Mouse (Mus musculus) large intestine, adult 2 months (tissue): Measurements from ENCODE around the gene A730049H05Rik. TPM values are rescaled to one million over a fixed set of nuclear protein-coding genes. Genes with fewer than 3 reads are reported as not detected.
A peak's percentile ranks its signal among the peaks of the same experiment; 100 is the strongest.

Experiments
- DNase-seq: peaks from one replicate; pipeline ENCODE4 v3.0.0-alpha.2; 2012; ENCODE audit warnings: low read depth, low spot score
- WGBS: fragments of 180-500 bp; shearing (Covaris S2); methylation state at CpG from one replicate; pipeline ENCODE4 v1.1.7; 2018; 5-methylcytosine and 5-hydroxymethylcytosine counted together
- polyA plus RNA-seq: library from polyadenylated mRNA; depleted of rRNA; stranded (reverse); fragments of >200 nt; gene quantifications from 2 replicates; pipeline ENCODE4 v1.2.3, GENCODE M21; 2012; rRNA removed

The A730049H05Rik gene
- not detected in 2 replicates for polyA plus RNA-seq

GRCm38 (mm10) chr6:92816311-92816751 is at the start of gene A730049H05Rik:
TSS of gene A730049H05Rik (plus strand) at chr6:92816478.
- WGBS, result 23% methylated on average over 8 of the region's 8 CpGs
- no peak for DNase-seq

GRCm38 (mm10) chr6:92776356-92776755 is 39.9 kb upstream of the A730049H05Rik start:
- peak; percentile 19 for DNase-seq
- WGBS, result 18% methylated on average over 2 of the region's 2 CpGs

- 71% methylated on average over 11 of the region's 11 CpGs for WGBS
- DNase-seq, result no peak
Measured at GRCm38 (mm10) chr6:92779140-92779934, 36.9 kb upstream of the A730049H05Rik start.

- 46% methylated on average over 4 of the region's 5 CpGs for WGBS
- DNase-seq, result no peak
Measured at GRCm38 (mm10) chr6:92779935-92780205, 36.4 kb upstream of the A730049H05Rik start.

- WGBS, result 76% methylated on average over 6 of the region's 6 CpGs
- DNase-seq, result no peak
Measured at GRCm38 (mm10) chr6:92781446-92781845, 34.8 kb upstream of the A730049H05Rik start.

- 20% methylated on average over 7 of the region's 7 CpGs for WGBS
- no peak for DNase-seq
Measured at GRCm38 (mm10) chr6:92784782-92785181, 31.5 kb upstream of the A730049H05Rik start.

GRCm38 (mm10) chr6:92786701-92787375 is 29.4 kb upstream of the A730049H05Rik start:
- DNase-seq, result no peak
- 19% methylated on average over 20 of the region's 20 CpGs for WGBS

- 2% methylated on average over 12 of the region's 12 CpGs for WGBS
- DNase-seq, result no peak
Measured at GRCm38 (mm10) chr6:92787376-92787712, 28.9 kb upstream of the A730049H05Rik start.

GRCm38 (mm10) chr6:92793804-92794203 is 22.5 kb upstream of the A730049H05Rik start:
- no peak for DNase-seq
- WGBS, result 75% methylated on average over 6 of the region's 6 CpGs

- WGBS, result 88% methylated on average over 2 of the region's 2 CpGs
Measured at GRCm38 (mm10) chr6:92801462-92801861, 14.8 kb upstream of the A730049H05Rik start.

GRCm38 (mm10) chr6:92802421-92802820 is 13.9 kb upstream of the A730049H05Rik start:
- 89% methylated on average over 11 of the region's 11 CpGs for WGBS
- DNase-seq, result no peak

More at GRCm38 (mm10) chr6:92801462-92801861, 14.8 kb upstream of the A730049H05Rik start:
- no peak for DNase-seq

GRCm38 (mm10) chr6:92803213-92803612 is 13.1 kb upstream of the A730049H05Rik start:
- no peak for DNase-seq
- WGBS, result 50% methylated on average over 6 of the region's 6 CpGs

GRCm38 (mm10) chr6:92804254-92804971 is 11.9 kb upstream of the A730049H05Rik start:
- no peak for DNase-seq
- 76% methylated on average over 3 of the region's 3 CpGs for WGBS

GRCm38 (mm10) chr6:92809818-92810217 is 6.5 kb upstream of the A730049H05Rik start:
- 76% methylated on average over 3 of the region's 3 CpGs for WGBS
- DNase-seq, result no peak

- no peak for DNase-seq
- 93% methylated on average over 2 of the region's 2 CpGs for WGBS
Measured at GRCm38 (mm10) chr6:92810628-92811027, 5.7 kb upstream of the A730049H05Rik start.

- DNase-seq, result no peak
Measured at GRCm38 (mm10) chr6:92811566-92811965, 4.7 kb upstream of the A730049H05Rik start.

GRCm38 (mm10) chr6:92812702-92813370 is 3.4 kb upstream of the A730049H05Rik start:
- WGBS, result 43% methylated on average over 2 of the region's 2 CpGs
- no peak for DNase-seq

GRCm38 (mm10) chr6:92817661-92818060 is 1.4 kb downstream of the A730049H05Rik start:
- 64% methylated on average over 8 of the region's 8 CpGs for WGBS
- no peak for DNase-seq

- WGBS, result 72% methylated on average over 5 of the region's 5 CpGs
- DNase-seq, result no peak
Measured at GRCm38 (mm10) chr6:92821606-92822005, 5.3 kb downstream of the A730049H05Rik start.

GRCm38 (mm10) chr6:92822006-92822405 is 5.7 kb downstream of the A730049H05Rik start:
- DNase-seq, result no peak
- 67% methylated on average over 6 of the region's 6 CpGs for WGBS
